Mouse (Mus musculus): ENCODE results near the gene Tmc2. TPM values are rescaled to one million over a fixed set of nuclear protein-coding genes. Genes with fewer than 3 reads are reported as not detected.
A peak's percentile ranks its signal among the peaks of the same experiment; 100 is the strongest.

Gene Tmc2
- polyA plus RNA-seq, 1 experiment from 2014 or later: not detected

DNA sequence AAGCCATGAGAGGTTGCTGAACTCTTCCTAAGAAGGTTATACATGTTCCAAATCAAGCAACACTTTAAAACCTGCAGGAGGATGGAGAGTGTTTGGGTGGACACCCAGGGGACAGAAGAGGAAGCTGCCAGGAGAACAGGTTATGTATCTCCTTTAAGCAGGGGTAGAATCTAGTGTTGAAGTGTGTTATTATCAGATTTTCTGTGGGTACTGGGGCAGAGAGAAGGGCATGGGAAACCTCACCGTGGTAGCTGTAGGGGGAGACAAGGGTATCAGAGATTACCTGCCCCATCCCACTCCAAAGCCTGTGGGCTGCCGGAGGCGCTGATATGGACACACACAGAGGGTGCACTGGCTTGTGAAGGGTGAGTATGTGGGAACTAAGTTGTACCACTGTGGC is 98.0 kb downstream of the Tmc2 start:
- no peak overlapping the region for H3K4me3 ChIP-seq
- peaks cover 43% of the 10 kb centered on the region for H3K4me1 ChIP-seq
- no peak for DNase-seq (ENCODE audit: low spot score)
- WGBS: 51% methylated on average over 3 of the region's 3 CpGs
- H3K27me3 ChIP-seq (ENCODE audit: low read depth, poor library complexity, severe bottlenecking): peaks cover 58% of the 10 kb centered on the region
- H3K9me3 ChIP-seq (replicated peaks): no peaks in the 10 kb centered on the region
- no peaks in the 10 kb centered on the region for H3K36me3 ChIP-seq
- no peak overlapping the region for H3K27ac ChIP-seq

DNA sequence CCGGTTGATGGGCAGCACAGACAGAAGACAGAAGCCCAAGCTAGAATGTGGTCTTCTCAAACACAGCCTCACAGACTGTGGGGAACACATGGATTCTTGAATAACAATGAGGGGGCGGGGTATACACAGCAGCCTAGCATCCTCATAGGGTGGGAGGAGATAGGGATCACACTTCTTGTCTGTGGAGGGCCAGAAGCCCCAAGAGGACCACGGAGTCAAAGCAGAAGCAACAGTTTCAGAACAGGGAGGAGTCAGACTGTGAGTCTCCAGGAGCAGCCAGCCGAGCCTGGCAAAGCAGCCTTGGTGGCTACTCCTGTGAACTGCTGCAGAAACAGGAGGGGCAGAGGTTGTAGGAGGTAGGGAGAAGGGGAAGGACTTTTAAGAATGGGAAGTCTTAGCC is 98.5 kb downstream of the Tmc2 start:
- no peak for DNase-seq (ENCODE audit: low spot score)
- peaks cover 43% of the 10 kb centered on the region for H3K4me1 ChIP-seq
- H3K36me3 ChIP-seq: no peaks in the 10 kb centered on the region
- 3% methylated on average over 4 of the region's 4 CpGs for WGBS
- 0 out of 2 replicates have a peak overlapping the region, but pooled peaks have one; percentile 1 for H3K4me3 ChIP-seq
- H3K27me3 ChIP-seq (ENCODE audit: low read depth, poor library complexity, severe bottlenecking): peaks cover 62% of the 10 kb centered on the region
- H3K27ac ChIP-seq: no peak overlapping the region
- H3K9me3 ChIP-seq (replicated peaks): no peaks in the 10 kb centered on the region

DNA sequence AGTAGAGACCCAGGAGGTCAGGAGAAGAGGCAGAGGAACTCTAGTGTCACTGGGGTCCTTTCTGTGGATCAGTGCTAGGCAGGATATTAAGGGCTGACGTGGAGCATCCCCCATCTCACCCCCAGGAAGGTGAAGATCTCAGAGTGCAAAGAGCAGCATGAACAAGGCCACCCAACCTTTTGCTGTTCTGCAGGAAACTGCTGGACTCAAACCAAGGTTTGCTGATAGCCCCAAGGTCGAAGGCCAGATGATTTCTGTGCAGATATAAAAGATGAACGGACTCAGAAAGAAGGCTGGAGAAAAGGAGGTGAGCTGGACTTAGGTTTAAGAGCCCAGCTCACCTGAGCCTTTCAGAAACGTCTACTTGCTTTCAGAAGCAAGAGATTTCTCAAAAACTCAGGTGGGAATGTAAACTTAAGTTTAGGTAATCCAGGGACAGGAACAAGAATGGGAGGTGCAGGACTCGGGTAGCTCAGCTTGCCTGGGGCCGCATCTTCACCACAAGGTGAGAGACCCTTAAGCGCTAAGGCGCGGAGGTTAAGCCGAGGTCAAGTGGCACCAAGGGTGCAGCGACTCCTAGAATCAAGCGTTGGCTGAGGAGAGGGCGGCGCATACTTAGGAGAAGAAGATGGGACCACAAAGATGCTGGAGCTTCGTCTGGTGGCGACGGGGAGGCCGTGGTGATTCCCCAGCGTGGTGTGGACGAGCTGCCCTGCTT is 99.4 kb downstream of the Tmc2 start:
- 6% methylated on average over 20 of the region's 20 CpGs for WGBS
- H3K27ac ChIP-seq: peak overlapping the region; percentile 82

DNA sequence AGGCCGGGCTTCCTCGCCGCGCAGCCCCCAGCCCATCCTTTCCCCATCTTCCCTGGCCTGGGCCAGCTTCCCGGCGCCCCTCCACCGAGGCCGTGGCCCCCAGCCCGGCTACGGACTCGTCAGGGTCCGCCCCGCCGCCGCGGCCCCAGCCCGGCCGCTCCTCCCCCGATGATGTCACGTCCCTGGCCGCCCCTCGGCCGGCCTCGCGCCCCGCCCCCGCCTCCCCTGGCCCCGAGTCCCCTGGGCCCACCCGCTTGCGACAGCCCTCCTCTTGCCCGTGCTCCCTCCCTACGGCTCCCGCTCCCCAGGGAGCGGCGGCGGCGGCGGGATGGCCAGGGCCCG is 99.9 kb downstream of the Tmc2 start, which contains the start of gene Ebf4:
TSS of gene Ebf4 (plus strand) at position 234 of the 342 bp plus-strand sequence.
- Histone ChIP-seq H3K9me3 (replicated peaks) (no peaks in the 10 kb centered on the region), H3K27ac (peak within 1 kb of the TSS; percentile 82), H3K27me3 (ENCODE audit: low read depth, poor library complexity, severe bottlenecking) (peaks cover 62% of the 10 kb centered on the region), H3K4me1 (peaks cover 43% of the 10 kb centered on the region), H3K36me3 (no peaks in the 10 kb centered on the region), H3K4me3 (peak within 1 kb of the TSS; percentile 74)
- peak; percentile 85 for DNase-seq (ENCODE audit: low spot score)
- 2% methylated on average over 35 of the region's 39 CpGs for WGBS

More for the DNA sequence above, 99.4 kb downstream of the Tmc2 start:
- no peaks in the 10 kb centered on the region for H3K36me3 ChIP-seq
- peaks cover 62% of the 10 kb centered on the region for H3K27me3 ChIP-seq (ENCODE audit: low read depth, poor library complexity, severe bottlenecking)
- no peaks in the 10 kb centered on the region for H3K9me3 ChIP-seq (replicated peaks)
- DNase-seq (ENCODE audit: low spot score): no peak
- H3K4me3 ChIP-seq: peak overlapping the region; percentile 74
- peaks cover 43% of the 10 kb centered on the region for H3K4me1 ChIP-seq

DNA sequence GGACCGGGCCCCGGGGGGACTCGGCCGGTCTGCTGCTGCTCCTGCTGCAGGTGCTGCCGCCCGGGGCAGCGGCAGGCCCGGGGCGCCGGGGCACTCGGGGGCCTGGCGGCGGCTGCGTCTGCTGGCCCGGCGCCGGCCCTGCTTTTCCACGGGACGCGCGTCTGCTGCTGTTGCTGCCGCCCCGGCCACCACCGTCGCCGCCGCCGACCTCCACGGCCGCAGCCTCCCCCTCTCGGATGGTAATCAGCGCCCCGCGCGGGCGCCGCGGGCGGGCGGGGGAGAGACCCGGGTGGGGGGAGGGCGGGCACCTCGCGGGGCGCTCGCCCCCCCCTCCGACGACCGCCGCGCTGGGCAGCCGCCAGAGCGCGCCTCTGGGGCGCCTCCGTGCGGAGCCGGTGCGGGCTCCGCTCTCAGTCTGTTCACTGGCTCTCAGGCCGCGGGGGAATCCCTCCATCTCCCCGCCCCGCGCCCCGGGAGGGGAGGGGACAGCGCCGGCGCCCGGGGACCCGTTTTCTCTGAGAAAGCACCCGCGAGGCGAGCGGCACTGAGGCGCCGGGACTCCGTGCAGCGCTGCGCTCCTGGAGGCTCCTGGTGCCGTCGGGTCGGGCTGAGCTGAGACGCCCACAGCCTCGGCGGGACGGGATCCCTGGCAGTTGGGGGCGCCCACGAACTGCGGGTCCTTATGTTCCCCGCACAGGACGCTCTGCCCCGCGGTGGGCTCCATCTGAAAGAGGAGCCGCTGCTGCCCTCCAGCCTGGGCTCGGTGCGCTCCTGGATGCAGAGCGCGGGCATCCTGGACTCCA is 100.5 kb downstream of the Tmc2 start:
- Histone ChIP-seq H3K9me3 (replicated peaks) (no peaks in the 10 kb centered on the region), H3K4me3 (peak overlapping the region; percentile 74), H3K27me3 (ENCODE audit: low read depth, poor library complexity, severe bottlenecking) (peaks cover 62% of the 10 kb centered on the region), H3K27ac (peak overlapping the region; percentile 82), H3K4me1 (peaks cover 43% of the 10 kb centered on the region), H3K36me3 (no peaks in the 10 kb centered on the region)
- DNase-seq (ENCODE audit: low spot score): peak; percentile 71
- WGBS: 1% methylated on average over 89 of the region's 99 CpGs

DNA sequence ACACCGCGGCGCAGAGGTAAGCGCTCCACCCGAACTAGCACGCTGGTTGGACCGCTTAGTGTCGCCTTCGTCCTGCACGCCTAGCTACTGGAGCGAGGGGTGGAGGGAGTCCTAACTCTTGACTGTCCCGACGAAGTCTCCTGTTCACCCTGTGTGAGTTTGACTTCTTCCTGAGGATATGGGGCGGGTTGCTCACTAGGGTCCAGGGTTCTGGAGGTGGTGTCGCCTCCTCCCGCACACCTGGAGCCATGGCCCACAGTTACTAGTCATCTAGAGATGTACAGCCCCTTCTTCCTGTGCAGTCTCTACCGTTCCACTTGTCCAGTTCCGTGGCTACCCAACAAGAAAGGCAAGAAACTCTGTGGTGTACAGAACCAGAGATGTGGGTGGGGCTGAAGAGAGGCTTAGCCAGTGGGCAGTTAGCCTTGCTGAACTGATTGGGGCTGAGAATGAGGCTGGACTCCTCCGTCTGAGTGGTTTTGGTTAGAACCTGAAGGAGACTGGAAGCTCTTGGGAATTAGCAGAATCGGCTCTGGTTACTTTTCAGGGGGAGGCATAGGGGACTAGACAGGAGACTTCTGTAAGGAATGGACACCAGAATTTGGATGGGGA is 101.2 kb downstream of the Tmc2 start:
- peak overlapping the region; percentile 82 for H3K27ac ChIP-seq
- no peaks in the 10 kb centered on the region for H3K9me3 ChIP-seq (replicated peaks)
- no peaks in the 10 kb centered on the region for H3K36me3 ChIP-seq
- whole genome bisulfite sequencing: 6% methylated on average over 20 of the region's 20 CpGs
- peak overlapping the region; percentile 74 for H3K4me3 ChIP-seq
- H3K27me3 ChIP-seq (ENCODE audit: low read depth, poor library complexity, severe bottlenecking): peaks cover 62% of the 10 kb centered on the region
- peaks cover 41% of the 10 kb centered on the region for H3K4me1 ChIP-seq
- no peak for DNase-seq (ENCODE audit: low spot score)

DNA sequence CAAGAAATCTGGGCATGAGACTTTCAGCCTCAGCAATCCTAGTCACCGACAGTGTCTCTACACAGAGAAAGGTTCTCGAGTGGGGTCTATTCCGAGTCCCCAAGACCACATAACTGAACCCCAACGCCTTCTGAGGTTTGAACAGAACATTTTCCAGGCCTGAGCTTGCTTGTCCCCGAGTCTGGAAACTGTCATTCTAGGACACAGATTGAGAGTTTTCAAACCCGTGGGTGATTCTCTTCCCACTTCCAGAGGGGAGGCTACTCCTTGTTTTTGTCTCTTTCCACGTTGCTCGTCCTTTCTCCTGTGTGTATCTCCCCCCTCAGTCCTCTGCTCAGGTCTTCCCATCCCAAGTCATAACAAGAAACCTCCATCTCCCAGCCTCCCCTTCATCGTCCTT is 102.6 kb downstream of the Tmc2 start:
- DNase-seq (ENCODE audit: low spot score): no peak
- no peaks in the 10 kb centered on the region for H3K9me3 ChIP-seq (replicated peaks)
- H3K27me3 ChIP-seq (ENCODE audit: low read depth, poor library complexity, severe bottlenecking): peaks cover 54% of the 10 kb centered on the region
- H3K4me3 ChIP-seq: no peak overlapping the region
- H3K36me3 ChIP-seq: no peaks in the 10 kb centered on the region
- 78% methylated on average over 9 of the region's 9 CpGs for WGBS
- H3K27ac ChIP-seq: no peak overlapping the region
- peaks cover 39% of the 10 kb centered on the region for H3K4me1 ChIP-seq

DNA sequence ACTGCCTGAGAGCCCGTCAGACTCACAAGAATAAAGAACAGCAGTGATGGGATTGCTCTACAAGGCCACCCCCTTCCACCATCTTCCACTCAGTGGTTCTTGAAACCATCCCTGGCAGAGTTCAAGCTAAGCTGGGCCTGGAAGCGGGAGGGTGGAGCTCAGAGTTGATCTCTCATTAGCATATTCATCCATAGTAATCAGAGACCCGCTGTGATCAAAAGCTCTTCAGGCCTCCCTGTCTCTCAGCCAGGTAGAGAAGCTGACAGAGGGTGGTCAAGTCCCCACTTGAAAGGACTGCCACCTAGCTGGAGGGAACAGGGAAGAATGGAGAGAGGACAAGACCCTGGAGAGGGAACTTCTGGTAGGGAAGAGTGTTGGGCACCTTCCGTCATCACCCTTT is 108.0 kb downstream of the Tmc2 start:
- Histone ChIP-seq H3K27me3 (ENCODE audit: low read depth, poor library complexity, severe bottlenecking) (peaks cover 4% of the 10 kb centered on the region), H3K4me3 (no peak overlapping the region), H3K9me3 (replicated peaks) (no peaks in the 10 kb centered on the region), H3K27ac (no peak overlapping the region), H3K36me3 (peaks cover 12% of the 10 kb centered on the region; the same call in 1 of the 2 replicates), H3K4me1 (no peaks in the 10 kb centered on the region)
- 42% methylated on average over 4 of the region's 4 CpGs for WGBS
- no peak for DNase-seq (ENCODE audit: low spot score)

Other genes with a start within 250 kb of the Tmc2 start
- gene Tgm3, start 182.8 kb upstream of the Tmc2 start, polyA plus RNA-seq (2016; fragmentation: Nextera tagmentation; extraction: Ambion mirVana): 0.10 TPM in 1 of 2 replicates, not detected in the other
- gene Tgm6, start 82.8 kb upstream of the Tmc2 start, polyA plus RNA-seq (2016; fragmentation: Nextera tagmentation; extraction: Ambion mirVana): not detected in 2 replicates
- gene Snrpb, start 15.8 kb upstream of the Tmc2 start, polyA plus RNA-seq (2016; fragmentation: Nextera tagmentation; extraction: Ambion mirVana): 959 and 1,054 TPM in 2 replicates
- 440 and 499 TPM in 2 replicates for gene Nop56, start 79.2 kb downstream of the Tmc2 start, polyA plus RNA-seq (2016; fragmentation: Nextera tagmentation; extraction: Ambion mirVana)
- gene Idh3b, start 89.4 kb downstream of the Tmc2 start, polyA plus RNA-seq (2016; fragmentation: Nextera tagmentation; extraction: Ambion mirVana): 136 and 140 TPM in 2 replicates
- gene Ebf4, start 100.0 kb downstream of the Tmc2 start, polyA plus RNA-seq (2016; fragmentation: Nextera tagmentation; extraction: Ambion mirVana): 0.34 and 0.90 TPM in 2 replicates
- 65.6 and 75.4 TPM in 2 replicates for gene Cpxm1, start 202.4 kb downstream of the Tmc2 start, polyA plus RNA-seq (2016; fragmentation: Nextera tagmentation; extraction: Ambion mirVana)
- not detected in 2 replicates for gene Gm28372, start 210.0 kb downstream of the Tmc2 start, polyA plus RNA-seq (2016; fragmentation: Nextera tagmentation; extraction: Ambion mirVana)
- not detected in 2 replicates for gene 1700020A23Rik, start 210.1 kb downstream of the Tmc2 start, polyA plus RNA-seq (2016; fragmentation: Nextera tagmentation; extraction: Ambion mirVana)
- not detected in 2 replicates for gene Tmem239, start 211.3 kb downstream of the Tmc2 start, polyA plus RNA-seq (2016; fragmentation: Nextera tagmentation; extraction: Ambion mirVana)
- 101 and 121 TPM in 2 replicates for gene Vps16, start 229.1 kb downstream of the Tmc2 start, polyA plus RNA-seq (2016; fragmentation: Nextera tagmentation; extraction: Ambion mirVana)
- gene Pced1a, start 229.5 kb downstream of the Tmc2 start, polyA plus RNA-seq (2016; fragmentation: Nextera tagmentation; extraction: Ambion mirVana): 13.4 and 13.9 TPM in 2 replicates

Data from limb, embryonic 10.5 days (tissue).